Mouse (Mus musculus): ENCODE data around the gene Spns2. TPM values are rescaled to one million over a fixed set of nuclear protein-coding genes. Genes with fewer than 3 reads are reported as not detected.
A peak's percentile ranks its signal among the peaks of the same experiment; 100 is the strongest.

The Spns2 gene
- 2.2 and 4.3 TPM in 2 replicates for polyA plus RNA-seq (2014; fragmentation: Nextera tagmentation; extraction: Ambion mirVana)

DNA sequence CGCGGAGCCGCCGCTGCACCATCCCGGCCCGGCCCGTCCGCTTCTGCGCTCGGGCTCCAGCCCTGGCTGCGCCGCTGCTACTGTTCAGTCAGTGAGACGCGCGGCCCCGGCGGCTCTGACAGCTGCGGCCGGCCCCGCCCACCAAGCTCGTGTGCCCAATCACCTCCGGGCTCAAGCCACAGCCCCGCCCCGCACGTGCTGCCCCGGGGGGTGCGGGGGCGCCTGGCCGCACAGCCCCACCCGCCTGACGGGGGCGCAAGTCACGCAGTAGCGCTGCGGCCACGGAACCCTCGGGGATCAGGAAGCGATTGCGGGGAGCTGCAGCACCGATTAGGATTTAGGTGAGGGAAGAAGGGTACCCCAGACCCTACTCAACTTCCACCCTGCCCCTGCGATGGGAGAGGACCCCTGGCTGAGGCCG, at the start of gene Spns2:
Gene Spns2 (minus strand): TSS at position 24 of the 421 bp plus-strand sequence.
- Histone ChIP-seq H3K4me2 (ENCODE audit: low read length) (peak within 1 kb of the TSS; percentile 94), H3K27me3 (replicated peaks; ENCODE audit: control insufficient read depth, insufficient read depth, low read length) (peaks cover 35% of the 10 kb centered on the region), H3K9ac (ENCODE audit: low read length) (peak within 1 kb of the TSS; percentile 36), H3K27ac (ENCODE audit: low read depth) (no peak within 1 kb of the TSS), H3K36me3 (ENCODE audit: control insufficient read depth, insufficient read depth, low read length) (no peaks in the 10 kb centered on the region), H3K9me3 (ENCODE audit: control insufficient read depth, low read length) (no peaks in the 10 kb centered on the region), H3K4me3 (ENCODE audit: low read depth, low read length) (peak within 1 kb of the TSS; percentile 49), H3K4me1 (replicated peaks; ENCODE audit: control insufficient read depth, insufficient read depth, low read length) (peaks cover 8% of the 10 kb centered on the region; the same call in 1 of the 2 replicates)
- peak; percentile 84 for DNase-seq (ENCODE audit: low spot score)
- ATAC-seq (replicated peaks; ENCODE audit: low FRiP score, low TSS enrichment, low read depth) = peak; percentile 92
- WGBS = under 1% methylated on average over 40 of the region's 42 CpGs

DNA sequence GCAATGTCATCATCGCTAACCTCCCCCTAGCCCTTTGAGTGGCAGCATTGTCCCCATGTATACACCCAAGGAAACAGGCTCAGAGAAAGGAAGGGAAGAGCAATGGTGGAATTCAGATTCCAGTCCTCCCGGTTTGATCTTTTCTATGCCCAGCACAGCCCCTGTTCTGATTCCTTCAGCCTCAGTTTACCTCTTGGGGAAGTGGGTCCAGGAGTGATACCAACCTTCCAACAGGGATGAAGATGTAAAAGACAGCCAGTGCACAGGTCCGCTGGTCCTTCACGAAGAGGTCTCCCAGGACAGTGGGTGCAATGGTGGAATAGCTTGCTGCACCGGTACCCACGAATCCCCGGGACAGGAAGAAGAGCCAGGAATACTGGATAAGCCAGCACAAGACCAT, 49.1 kb upstream of the Spns2 start:
- 90% methylated on average over 7 of the region's 7 CpGs for WGBS

DNA sequence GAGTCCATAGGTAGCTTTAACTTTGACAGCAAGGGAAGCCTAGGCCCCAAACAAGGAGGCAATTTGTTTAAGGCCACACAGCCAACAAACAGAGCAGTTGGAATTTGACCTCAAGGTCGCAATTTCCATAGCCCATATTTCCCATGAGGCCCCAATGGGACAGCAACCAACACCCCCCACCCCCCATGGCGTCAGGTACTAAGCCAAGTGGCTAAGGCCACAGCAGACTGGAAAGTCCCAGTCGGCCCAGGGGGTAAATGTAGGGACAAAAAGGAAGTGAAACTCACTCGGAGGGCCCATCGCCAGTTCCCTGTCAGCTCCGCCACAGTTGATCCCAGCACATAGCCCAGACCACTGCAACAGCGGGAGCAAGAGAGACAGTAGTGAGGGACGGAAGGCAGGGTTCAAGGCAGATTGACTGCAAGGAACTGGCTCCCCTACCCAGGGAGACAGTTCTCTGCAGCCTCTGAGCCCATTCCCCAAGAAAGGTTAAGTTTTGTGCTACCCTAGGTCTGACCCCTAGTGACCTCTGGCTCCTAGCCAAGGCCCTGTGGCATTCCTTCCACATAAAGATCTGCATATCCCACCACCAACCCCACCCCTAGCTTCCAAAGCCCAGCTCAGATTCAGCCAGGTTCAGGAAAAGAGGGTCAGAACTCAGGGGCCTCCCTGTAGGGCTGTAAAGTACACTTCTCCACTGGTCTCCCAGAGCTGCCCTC, 48.5 kb upstream of the Spns2 start:
- H3K9ac ChIP-seq (ENCODE audit: low read length) = no peak overlapping the region
- no peaks in the 10 kb centered on the region for H3K36me3 ChIP-seq (ENCODE audit: control insufficient read depth, insufficient read depth, low read length)
- H3K27ac ChIP-seq (ENCODE audit: low read depth) = no peak overlapping the region
- DNase-seq (ENCODE audit: low spot score) = peak; percentile 55
- ATAC-seq (replicated peaks; ENCODE audit: low FRiP score, low TSS enrichment, low read depth) = no peak
- no peaks in the 10 kb centered on the region for H3K4me1 ChIP-seq (replicated peaks; ENCODE audit: control insufficient read depth, insufficient read depth, low read length)
- H3K27me3 ChIP-seq (replicated peaks; ENCODE audit: control insufficient read depth, insufficient read depth, low read length) = no peaks in the 10 kb centered on the region
- no peaks in the 10 kb centered on the region for H3K9me3 ChIP-seq (ENCODE audit: control insufficient read depth, low read length)
- H3K4me3 ChIP-seq (ENCODE audit: low read depth, low read length) = no peak overlapping the region
- H3K4me2 ChIP-seq (ENCODE audit: low read length) = no peak overlapping the region
- 63% methylated on average over 8 of the region's 8 CpGs for WGBS

More for the DNA sequence above, 49.1 kb upstream of the Spns2 start:
- Histone ChIP-seq H3K9ac (ENCODE audit: low read length) (no peak overlapping the region), H3K4me3 (ENCODE audit: low read depth, low read length) (no peak overlapping the region), H3K9me3 (ENCODE audit: control insufficient read depth, low read length) (no peaks in the 10 kb centered on the region), H3K36me3 (ENCODE audit: control insufficient read depth, insufficient read depth, low read length) (no peaks in the 10 kb centered on the region), H3K4me1 (replicated peaks; ENCODE audit: control insufficient read depth, insufficient read depth, low read length) (no peaks in the 10 kb centered on the region), H3K27me3 (replicated peaks; ENCODE audit: control insufficient read depth, insufficient read depth, low read length) (no peaks in the 10 kb centered on the region), H3K27ac (ENCODE audit: low read depth) (no peak overlapping the region), H3K4me2 (ENCODE audit: low read length) (no peak overlapping the region)
- DNase-seq (ENCODE audit: low spot score) (no peak), ATAC-seq (replicated peaks; ENCODE audit: low FRiP score, low TSS enrichment, low read depth) (no peak)

DNA sequence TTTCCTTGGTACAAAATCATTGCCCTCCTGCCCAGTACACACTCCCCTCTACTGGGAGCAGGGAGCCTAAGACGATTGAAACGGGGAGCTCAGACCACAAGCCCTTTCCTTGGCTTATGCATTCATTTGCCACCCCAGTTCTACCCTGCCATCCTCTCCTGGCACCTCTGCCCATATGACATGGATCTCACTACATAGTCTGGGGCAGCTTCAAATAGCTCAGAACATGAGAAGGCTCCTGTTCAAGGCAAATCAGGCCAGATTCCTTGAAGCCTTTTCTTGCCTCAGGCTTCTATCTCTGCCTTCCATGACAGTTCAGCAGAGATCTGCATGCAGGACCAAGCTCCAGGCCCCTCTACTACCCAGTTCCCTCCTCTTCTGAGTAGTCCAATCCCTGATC, 47.8 kb upstream of the Spns2 start:
- Histone ChIP-seq H3K27me3 (replicated peaks; ENCODE audit: control insufficient read depth, insufficient read depth, low read length) (no peaks in the 10 kb centered on the region), H3K36me3 (ENCODE audit: control insufficient read depth, insufficient read depth, low read length) (no peaks in the 10 kb centered on the region), H3K4me3 (ENCODE audit: low read depth, low read length) (no peak overlapping the region), H3K4me1 (replicated peaks; ENCODE audit: control insufficient read depth, insufficient read depth, low read length) (no peaks in the 10 kb centered on the region), H3K9me3 (ENCODE audit: control insufficient read depth, low read length) (no peaks in the 10 kb centered on the region), H3K4me2 (ENCODE audit: low read length) (no peak overlapping the region), H3K27ac (ENCODE audit: low read depth) (no peak overlapping the region), H3K9ac (ENCODE audit: low read length) (no peak overlapping the region)
- no peak for ATAC-seq (replicated peaks; ENCODE audit: low FRiP score, low TSS enrichment, low read depth)
- 94% methylated on average over 2 of the region's 2 CpGs for WGBS
- no peak for DNase-seq (ENCODE audit: low spot score)

DNA sequence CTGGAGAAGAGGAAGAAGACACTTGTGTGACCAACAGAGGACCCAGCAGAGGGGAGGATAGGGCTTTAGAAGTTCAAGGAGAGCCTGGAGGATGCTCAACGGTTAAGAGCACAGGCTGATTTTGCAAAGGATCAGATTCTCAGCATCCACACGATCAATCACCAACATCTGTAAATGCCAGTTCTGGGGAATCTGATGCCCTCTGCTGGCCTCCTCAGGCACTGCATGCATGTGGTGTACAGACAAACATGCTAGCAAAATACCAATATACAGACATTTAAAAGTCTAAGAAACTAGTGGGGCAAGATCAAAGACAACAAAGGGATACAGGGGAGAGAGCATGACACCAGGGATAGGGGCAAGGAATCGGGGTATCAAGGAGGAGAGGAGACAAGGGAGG, 45.8 kb upstream of the Spns2 start:
- no peak for DNase-seq (ENCODE audit: low spot score)
- ATAC-seq (replicated peaks; ENCODE audit: low FRiP score, low TSS enrichment, low read depth) = no peak

DNA sequence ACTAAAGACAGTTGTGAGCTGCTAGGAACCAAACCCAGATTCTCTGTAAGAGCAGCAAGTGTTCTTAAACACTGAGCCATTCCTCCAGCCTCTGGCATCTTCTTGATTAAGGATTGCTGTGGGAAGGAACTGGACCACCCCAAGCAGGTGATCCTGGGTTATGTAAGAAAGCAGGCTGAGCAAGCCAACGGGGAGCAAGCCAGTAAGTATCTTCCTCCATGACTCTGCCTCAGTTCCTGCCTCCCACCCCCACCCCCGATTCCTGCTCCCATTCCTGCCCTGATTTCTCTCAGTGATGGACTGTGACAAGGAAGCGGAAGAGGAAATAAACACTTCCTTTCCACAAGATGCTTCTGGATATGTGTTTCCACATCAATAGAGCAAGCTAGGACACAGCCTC, 43.2 kb upstream of the Spns2 start:
- Histone ChIP-seq H3K27me3 (replicated peaks; ENCODE audit: control insufficient read depth, insufficient read depth, low read length) (no peaks in the 10 kb centered on the region), H3K4me2 (ENCODE audit: low read length) (no peak overlapping the region), H3K36me3 (ENCODE audit: control insufficient read depth, insufficient read depth, low read length) (no peaks in the 10 kb centered on the region), H3K4me3 (ENCODE audit: low read depth, low read length) (no peak overlapping the region), H3K27ac (ENCODE audit: low read depth) (no peak overlapping the region), H3K4me1 (replicated peaks; ENCODE audit: control insufficient read depth, insufficient read depth, low read length) (no peaks in the 10 kb centered on the region), H3K9ac (ENCODE audit: low read length) (no peak overlapping the region), H3K9me3 (ENCODE audit: control insufficient read depth, low read length) (no peaks in the 10 kb centered on the region)
- WGBS = 73% methylated on average over 3 of the region's 3 CpGs
- DNase-seq (ENCODE audit: low spot score) (no peak), ATAC-seq (replicated peaks; ENCODE audit: low FRiP score, low TSS enrichment, low read depth) (no peak)

More for the DNA sequence above, 45.8 kb upstream of the Spns2 start:
- no peak overlapping the region for H3K4me2 ChIP-seq (ENCODE audit: low read length)
- no peaks in the 10 kb centered on the region for H3K36me3 ChIP-seq (ENCODE audit: control insufficient read depth, insufficient read depth, low read length)
- no peak overlapping the region for H3K9ac ChIP-seq (ENCODE audit: low read length)
- H3K27ac ChIP-seq (ENCODE audit: low read depth) = no peak overlapping the region
- no peaks in the 10 kb centered on the region for H3K4me1 ChIP-seq (replicated peaks; ENCODE audit: control insufficient read depth, insufficient read depth, low read length)
- WGBS = 83% methylated on average over 3 of the region's 3 CpGs
- H3K4me3 ChIP-seq (ENCODE audit: low read depth, low read length) = no peak overlapping the region
- no peaks in the 10 kb centered on the region for H3K27me3 ChIP-seq (replicated peaks; ENCODE audit: control insufficient read depth, insufficient read depth, low read length)
- H3K9me3 ChIP-seq (ENCODE audit: control insufficient read depth, low read length) = no peaks in the 10 kb centered on the region

DNA sequence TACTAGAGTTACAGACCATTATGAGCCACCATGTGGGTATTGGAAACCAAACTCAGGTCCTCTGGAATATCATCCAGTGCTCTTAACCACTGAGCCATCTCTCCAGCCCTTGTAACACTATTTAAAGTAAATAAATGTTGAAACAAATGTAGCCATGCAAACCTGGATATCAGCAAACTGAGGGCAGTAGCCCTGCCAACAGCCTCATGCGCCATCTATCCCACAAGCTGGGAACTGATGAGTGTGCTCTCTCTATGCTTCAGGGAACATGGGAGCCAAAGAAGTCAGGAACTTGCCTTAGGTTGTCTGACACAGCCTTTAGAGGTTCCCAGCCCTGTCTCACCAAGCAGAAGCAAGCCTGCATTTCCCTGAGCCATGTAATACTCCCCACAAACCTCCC, 41.9 kb upstream of the Spns2 start:
- H3K9ac ChIP-seq (ENCODE audit: low read length) = no peak overlapping the region
- no peaks in the 10 kb centered on the region for H3K4me1 ChIP-seq (replicated peaks; ENCODE audit: control insufficient read depth, insufficient read depth, low read length)
- DNase-seq (ENCODE audit: low spot score) (no peak), ATAC-seq (replicated peaks; ENCODE audit: low FRiP score, low TSS enrichment, low read depth) (no peak)
- no peak overlapping the region for H3K27ac ChIP-seq (ENCODE audit: low read depth)
- H3K36me3 ChIP-seq (ENCODE audit: control insufficient read depth, insufficient read depth, low read length) = no peaks in the 10 kb centered on the region
- H3K27me3 ChIP-seq (replicated peaks; ENCODE audit: control insufficient read depth, insufficient read depth, low read length) = no peaks in the 10 kb centered on the region
- no peak overlapping the region for H3K4me3 ChIP-seq (ENCODE audit: low read depth, low read length)
- no peak overlapping the region for H3K4me2 ChIP-seq (ENCODE audit: low read length)
- H3K9me3 ChIP-seq (ENCODE audit: control insufficient read depth, low read length) = no peaks in the 10 kb centered on the region
- WGBS = 65% methylated on average over 1 of the region's 1 CpGs

DNA sequence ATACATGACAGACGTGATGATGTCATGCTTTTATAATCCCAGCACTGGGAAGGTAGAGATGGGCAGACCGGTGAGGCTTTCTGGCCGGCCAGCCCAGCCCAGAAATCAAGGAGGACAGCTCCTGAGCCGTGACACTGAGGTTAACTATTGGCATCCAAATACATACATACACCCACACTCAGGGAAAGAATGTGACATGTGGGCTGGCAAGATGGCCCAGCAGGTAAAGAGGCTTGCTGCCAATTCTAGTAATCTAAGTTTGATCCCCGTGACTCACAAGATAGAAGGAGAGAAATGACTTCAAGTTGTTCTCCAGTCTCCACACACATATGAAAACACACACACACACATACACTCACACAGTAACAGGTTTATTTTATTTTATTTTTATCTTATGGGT, 41.4 kb upstream of the Spns2 start:
- H3K4me3 ChIP-seq (ENCODE audit: low read depth, low read length) = no peak overlapping the region
- H3K9ac ChIP-seq (ENCODE audit: low read length) = no peak overlapping the region
- H3K4me2 ChIP-seq (ENCODE audit: low read length) = no peak overlapping the region
- no peak overlapping the region for H3K27ac ChIP-seq (ENCODE audit: low read depth)
- DNase-seq (ENCODE audit: low spot score) = no peak
- H3K4me1 ChIP-seq (replicated peaks; ENCODE audit: control insufficient read depth, insufficient read depth, low read length) = no peaks in the 10 kb centered on the region
- no peak for ATAC-seq (replicated peaks; ENCODE audit: low FRiP score, low TSS enrichment, low read depth)
- no peaks in the 10 kb centered on the region for H3K27me3 ChIP-seq (replicated peaks; ENCODE audit: control insufficient read depth, insufficient read depth, low read length)
- H3K9me3 ChIP-seq (ENCODE audit: control insufficient read depth, low read length) = no peaks in the 10 kb centered on the region
- H3K36me3 ChIP-seq (ENCODE audit: control insufficient read depth, insufficient read depth, low read length) = no peaks in the 10 kb centered on the region
- 80% methylated on average over 5 of the region's 5 CpGs for WGBS

DNA sequence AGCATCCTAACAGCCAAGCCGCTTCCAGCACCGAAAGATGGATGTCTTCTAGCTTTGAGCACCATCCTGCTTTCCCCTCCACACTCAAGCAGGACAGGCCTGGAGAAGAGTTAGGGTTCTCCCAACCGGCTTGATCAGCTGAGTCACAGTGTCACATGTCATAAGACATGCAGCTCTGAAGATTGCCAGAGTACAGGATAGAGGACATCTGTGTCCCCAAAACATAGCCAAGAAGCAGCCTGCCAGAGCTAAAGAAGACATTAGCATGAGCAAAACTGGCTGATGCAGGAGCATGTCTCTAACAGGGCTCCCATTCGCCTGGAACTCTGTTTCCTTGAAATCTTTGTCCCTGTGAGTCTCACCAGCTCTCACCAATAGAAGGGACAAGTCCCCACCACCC, 36.5 kb upstream of the Spns2 start:
- no peak for ATAC-seq (replicated peaks; ENCODE audit: low FRiP score, low TSS enrichment, low read depth)
- Histone ChIP-seq H3K4me2 (ENCODE audit: low read length) (no peak overlapping the region), H3K27ac (ENCODE audit: low read depth) (no peak overlapping the region), H3K9ac (ENCODE audit: low read length) (no peak overlapping the region), H3K36me3 (ENCODE audit: control insufficient read depth, insufficient read depth, low read length) (no peaks in the 10 kb centered on the region), H3K4me3 (ENCODE audit: low read depth, low read length) (no peak overlapping the region), H3K4me1 (replicated peaks; ENCODE audit: control insufficient read depth, insufficient read depth, low read length) (no peaks in the 10 kb centered on the region), H3K27me3 (replicated peaks; ENCODE audit: control insufficient read depth, insufficient read depth, low read length) (no peaks in the 10 kb centered on the region), H3K9me3 (ENCODE audit: control insufficient read depth, low read length) (no peaks in the 10 kb centered on the region)
- 84% methylated on average over 4 of the region's 4 CpGs for WGBS
- DNase-seq (ENCODE audit: low spot score) = no peak
